Mouse (Mus musculus): ENCODE measurements around the gene Usp10. TPM values are rescaled to one million over a fixed set of nuclear protein-coding genes. Genes with fewer than 3 reads are reported as not detected.

The Usp10 gene
- polyA plus RNA-seq, 1 experiment from 2014 or later = 125 TPM

DNA sequence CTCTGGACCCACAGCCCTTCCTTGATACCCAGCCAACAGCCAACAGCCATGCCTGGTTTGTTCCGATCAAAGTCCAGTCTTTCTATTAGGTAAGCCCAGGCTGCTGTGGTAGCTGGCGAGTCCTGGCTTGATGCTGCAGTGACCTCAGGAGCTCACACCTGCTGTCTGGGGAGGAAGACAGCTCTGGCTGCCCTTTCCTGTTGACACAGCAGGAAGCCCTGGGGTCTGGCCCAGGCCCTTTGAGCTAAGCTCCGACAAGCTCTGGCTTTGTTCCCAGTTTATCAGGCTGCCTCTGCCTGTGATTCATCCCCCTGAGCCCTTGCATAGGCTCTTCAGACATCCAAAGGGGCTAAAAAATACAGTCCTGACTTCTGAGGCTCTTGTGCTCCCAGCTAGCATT is 24.5 kb upstream of the Usp10 start:
- peak; percentile 89 for ATAC-seq
- Histone ChIP-seq H3K36me3 (ENCODE audit: control insufficient read depth, insufficient read depth, low read length) (no peaks in the 10 kb centered on the region), H3K9ac (ENCODE audit: low read depth, low read length) (0 out of 2 replicates have a peak overlapping the region, but pooled peaks have one; percentile 24), H3K9me3 (ENCODE audit: control insufficient read depth, low read length) (no peaks in the 10 kb centered on the region), H3K27ac (ENCODE audit: low read length) (peak overlapping the region; percentile 27), H3K4me2 (ENCODE audit: low read depth, low read length) (no peak overlapping the region), H3K4me1 (ENCODE audit: control insufficient read depth, insufficient read depth, low read length) (peaks cover 13% of the 10 kb centered on the region), H3K4me3 (ENCODE audit: low read length) (no peak overlapping the region), H3K27me3 (replicated peaks; ENCODE audit: control insufficient read depth, insufficient read depth, low read length) (no peaks in the 10 kb centered on the region)
- WGBS = 28% methylated on average over 3 of the region's 3 CpGs

DNA sequence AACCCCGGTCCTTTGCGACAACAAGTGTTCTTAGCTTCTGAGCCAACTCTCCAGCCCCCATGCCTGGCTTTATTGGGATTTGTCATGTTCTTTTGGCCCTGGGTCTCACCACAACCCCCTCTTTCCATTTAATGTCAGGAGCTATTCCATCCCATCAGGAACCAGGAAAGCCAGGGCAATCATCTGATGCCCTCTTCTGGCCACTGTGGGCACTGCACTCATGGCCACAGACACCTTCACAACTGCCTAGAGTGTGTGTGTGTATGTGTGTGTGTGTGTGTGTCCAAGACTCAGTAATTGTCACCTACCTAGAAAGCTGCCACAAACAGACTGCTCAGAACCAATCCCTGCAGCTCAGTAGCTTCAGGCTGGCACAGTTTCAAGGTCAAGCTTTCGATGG is 23.0 kb upstream of the Usp10 start:
- Histone ChIP-seq H3K9me3 (ENCODE audit: control insufficient read depth, low read length) (no peaks in the 10 kb centered on the region), H3K36me3 (ENCODE audit: control insufficient read depth, insufficient read depth, low read length) (no peaks in the 10 kb centered on the region), H3K9ac (ENCODE audit: low read depth, low read length) (no peak overlapping the region), H3K27ac (ENCODE audit: low read length) (no peak overlapping the region), H3K4me3 (ENCODE audit: low read length) (no peak overlapping the region), H3K27me3 (replicated peaks; ENCODE audit: control insufficient read depth, insufficient read depth, low read length) (no peaks in the 10 kb centered on the region), H3K4me2 (ENCODE audit: low read depth, low read length) (no peak overlapping the region), H3K4me1 (ENCODE audit: control insufficient read depth, insufficient read depth, low read length) (peaks cover 13% of the 10 kb centered on the region)
- 95% methylated on average over 3 of the region's 3 CpGs for WGBS
- no peak for ATAC-seq

DNA sequence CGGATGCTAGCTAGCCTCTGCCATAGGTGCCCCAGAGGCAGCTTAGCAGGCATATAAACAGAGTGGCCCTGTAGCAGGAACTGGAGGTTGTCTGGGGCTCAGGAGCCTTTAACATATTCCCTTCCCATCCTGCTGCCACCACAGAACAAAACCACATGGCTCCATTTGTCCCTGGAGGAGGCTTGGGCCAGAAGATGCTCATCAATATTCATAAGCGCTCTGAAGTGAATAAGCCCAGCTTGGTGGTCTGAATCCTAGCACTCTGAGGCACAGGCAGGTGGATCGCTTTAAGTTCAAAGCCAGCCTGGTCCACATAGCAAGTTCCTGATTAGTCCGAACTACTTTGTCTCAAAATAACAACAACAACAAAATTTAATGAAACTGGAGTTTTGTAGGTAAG is 22.1 kb upstream of the Usp10 start:
- no peak for ATAC-seq
- Histone ChIP-seq H3K27ac (ENCODE audit: low read length) (no peak overlapping the region), H3K9ac (ENCODE audit: low read depth, low read length) (no peak overlapping the region), H3K9me3 (ENCODE audit: control insufficient read depth, low read length) (no peaks in the 10 kb centered on the region), H3K36me3 (ENCODE audit: control insufficient read depth, insufficient read depth, low read length) (no peaks in the 10 kb centered on the region), H3K27me3 (replicated peaks; ENCODE audit: control insufficient read depth, insufficient read depth, low read length) (no peaks in the 10 kb centered on the region), H3K4me3 (ENCODE audit: low read length) (no peak overlapping the region), H3K4me1 (ENCODE audit: control insufficient read depth, insufficient read depth, low read length) (peaks cover 13% of the 10 kb centered on the region), H3K4me2 (ENCODE audit: low read depth, low read length) (no peak overlapping the region)
- 76% methylated on average over 4 of the region's 4 CpGs for WGBS

DNA sequence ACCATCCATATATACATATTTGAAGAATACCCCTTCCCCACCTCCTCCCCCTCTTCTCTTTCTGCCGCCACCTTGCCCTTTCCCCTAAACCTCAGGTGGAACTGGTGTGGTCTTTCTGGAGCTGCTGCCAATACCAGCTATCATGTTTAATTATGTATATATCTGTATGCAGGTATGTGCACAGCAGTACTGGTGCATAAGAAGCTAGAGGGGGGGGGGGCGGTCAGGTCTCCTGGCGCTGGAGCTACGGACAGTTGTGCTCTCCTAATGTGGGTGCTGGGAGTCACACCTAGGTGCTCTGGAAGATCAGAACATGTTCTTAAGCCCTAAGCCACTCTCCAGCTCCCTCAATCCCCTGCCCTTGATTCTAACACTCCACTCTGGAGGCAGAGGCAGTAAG is 13.1 kb upstream of the Usp10 start:
- no peak overlapping the region for H3K4me2 ChIP-seq (ENCODE audit: low read depth, low read length)
- no peak overlapping the region for H3K4me3 ChIP-seq (ENCODE audit: low read length)
- no peaks in the 10 kb centered on the region for H3K9me3 ChIP-seq (ENCODE audit: control insufficient read depth, low read length)
- H3K27me3 ChIP-seq (replicated peaks; ENCODE audit: control insufficient read depth, insufficient read depth, low read length) = no peaks in the 10 kb centered on the region
- no peak overlapping the region for H3K27ac ChIP-seq (ENCODE audit: low read length)
- 0 out of 2 replicates have a peak, but pooled peaks have one; percentile 37 for ATAC-seq
- no peaks in the 10 kb centered on the region for H3K4me1 ChIP-seq (ENCODE audit: control insufficient read depth, insufficient read depth, low read length)
- WGBS = 73% methylated on average over 4 of the region's 4 CpGs
- no peak overlapping the region for H3K9ac ChIP-seq (ENCODE audit: low read depth, low read length)
- no peaks in the 10 kb centered on the region for H3K36me3 ChIP-seq (ENCODE audit: control insufficient read depth, insufficient read depth, low read length)

DNA sequence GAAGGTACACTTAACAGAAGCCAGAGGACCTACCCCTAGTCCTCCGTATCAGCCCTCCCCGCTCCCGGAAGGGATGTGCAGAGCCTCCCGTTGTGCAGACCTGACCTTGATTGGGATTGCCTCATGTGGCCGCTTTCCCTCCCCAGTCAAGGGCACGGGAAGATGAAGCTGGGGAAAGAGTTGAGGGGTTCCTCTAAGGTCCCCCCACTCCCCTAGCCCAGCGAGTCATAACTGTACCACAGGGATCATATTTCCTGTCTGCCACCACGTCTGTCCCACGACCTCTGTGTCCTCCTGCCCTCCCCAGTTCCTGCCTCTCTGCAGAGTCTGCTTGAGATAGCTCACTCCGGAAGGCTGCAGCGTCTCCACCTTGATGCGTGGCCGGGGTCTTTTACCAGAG is 12.2 kb upstream of the Usp10 start:
- Histone ChIP-seq H3K27ac (ENCODE audit: low read length) (no peak overlapping the region), H3K9ac (ENCODE audit: low read depth, low read length) (no peak overlapping the region), H3K36me3 (ENCODE audit: control insufficient read depth, insufficient read depth, low read length) (no peaks in the 10 kb centered on the region), H3K9me3 (ENCODE audit: control insufficient read depth, low read length) (no peaks in the 10 kb centered on the region), H3K4me1 (ENCODE audit: control insufficient read depth, insufficient read depth, low read length) (no peaks in the 10 kb centered on the region), H3K27me3 (replicated peaks; ENCODE audit: control insufficient read depth, insufficient read depth, low read length) (no peaks in the 10 kb centered on the region), H3K4me3 (ENCODE audit: low read length) (no peak overlapping the region), H3K4me2 (ENCODE audit: low read depth, low read length) (no peak overlapping the region)
- peak; percentile 62 for ATAC-seq
- WGBS = 17% methylated on average over 13 of the region's 13 CpGs

DNA sequence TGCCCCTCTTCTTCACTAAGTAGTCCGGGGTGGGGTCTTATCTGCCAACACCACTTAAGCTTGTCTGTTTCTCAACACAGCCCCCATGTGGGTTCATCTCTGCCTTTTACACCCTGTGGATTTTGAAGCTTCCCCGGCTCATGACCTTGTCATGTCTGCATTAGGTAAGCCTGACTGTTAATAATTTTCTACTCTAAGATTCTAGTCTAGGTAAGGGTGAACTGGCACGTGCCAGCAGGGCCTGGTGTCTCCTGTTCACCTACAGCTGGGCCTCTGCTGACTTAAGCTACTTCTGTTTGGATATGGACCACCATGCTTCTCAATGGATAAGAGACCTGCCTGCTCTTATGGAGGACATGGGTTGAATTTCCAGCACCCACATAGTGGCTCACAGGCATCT is 8.8 kb upstream of the Usp10 start:
- peak; percentile 65 for ATAC-seq
- H3K9ac ChIP-seq (ENCODE audit: low read depth, low read length) = no peak overlapping the region
- H3K36me3 ChIP-seq (ENCODE audit: control insufficient read depth, insufficient read depth, low read length) = no peaks in the 10 kb centered on the region
- H3K4me2 ChIP-seq (ENCODE audit: low read depth, low read length) = no peak overlapping the region
- H3K27me3 ChIP-seq (replicated peaks; ENCODE audit: control insufficient read depth, insufficient read depth, low read length) = no peaks in the 10 kb centered on the region
- H3K4me3 ChIP-seq (ENCODE audit: low read length) = no peak overlapping the region
- WGBS = 58% methylated on average over 3 of the region's 3 CpGs
- H3K4me1 ChIP-seq (ENCODE audit: control insufficient read depth, insufficient read depth, low read length) = no peaks in the 10 kb centered on the region
- no peak overlapping the region for H3K27ac ChIP-seq (ENCODE audit: low read length)
- no peaks in the 10 kb centered on the region for H3K9me3 ChIP-seq (ENCODE audit: control insufficient read depth, low read length)

DNA sequence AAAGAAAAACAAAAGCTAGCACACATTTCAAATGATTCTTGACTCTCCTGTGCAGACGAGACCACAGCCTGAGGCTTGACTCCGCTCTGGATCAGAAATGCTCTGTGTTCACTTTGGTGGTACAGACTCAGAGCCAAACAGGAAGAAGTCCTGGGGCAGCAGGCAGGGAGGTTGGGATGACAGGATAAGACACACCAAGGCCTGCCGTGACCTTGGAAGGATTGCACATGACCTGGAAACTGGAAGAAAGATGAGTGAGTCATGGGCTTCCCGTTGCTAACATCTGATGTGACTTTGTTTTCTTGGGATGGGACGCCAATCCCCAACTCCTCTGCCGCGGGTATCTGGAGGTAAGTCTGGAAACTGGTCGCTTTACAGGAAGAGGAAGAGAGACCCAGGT is 8.2 kb upstream of the Usp10 start:
- Histone ChIP-seq H3K4me2 (ENCODE audit: low read depth, low read length) (no peak overlapping the region), H3K27ac (ENCODE audit: low read length) (no peak overlapping the region), H3K27me3 (replicated peaks; ENCODE audit: control insufficient read depth, insufficient read depth, low read length) (no peaks in the 10 kb centered on the region), H3K9me3 (ENCODE audit: control insufficient read depth, low read length) (no peaks in the 10 kb centered on the region), H3K36me3 (ENCODE audit: control insufficient read depth, insufficient read depth, low read length) (no peaks in the 10 kb centered on the region), H3K4me3 (ENCODE audit: low read length) (no peak overlapping the region), H3K4me1 (ENCODE audit: control insufficient read depth, insufficient read depth, low read length) (no peaks in the 10 kb centered on the region), H3K9ac (ENCODE audit: low read depth, low read length) (no peak overlapping the region)
- no peak for ATAC-seq
- 76% methylated on average over 8 of the region's 8 CpGs for WGBS

DNA sequence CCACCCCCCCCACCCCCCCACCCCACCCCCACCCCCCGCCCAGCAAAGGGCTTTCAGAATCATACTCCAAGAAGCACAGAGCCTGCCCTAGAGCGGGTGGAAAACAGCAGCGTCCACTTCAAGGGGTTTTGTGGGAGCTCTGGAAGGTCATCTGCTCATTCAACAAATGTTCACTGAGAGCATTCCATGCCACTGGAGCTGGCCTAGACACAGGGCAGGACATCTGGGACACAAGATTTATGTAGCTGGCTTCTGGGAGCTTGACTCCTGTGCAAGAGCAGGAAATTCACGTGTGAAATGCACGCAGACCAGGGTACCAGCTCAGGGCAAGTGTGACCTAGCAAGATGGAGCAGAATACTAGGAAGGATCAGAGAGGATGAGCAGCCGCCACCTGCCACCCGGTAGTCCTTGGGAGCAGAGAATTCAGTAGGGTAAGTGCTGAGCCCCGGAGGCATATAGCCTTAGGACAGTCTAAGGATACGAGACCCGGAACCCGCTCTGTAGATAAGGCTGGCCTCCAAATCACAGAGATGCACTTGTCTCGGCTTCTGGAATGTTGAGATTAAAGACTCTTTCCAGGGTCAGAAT is 5.7 kb upstream of the Usp10 start:
- no peak overlapping the region for H3K9ac ChIP-seq (ENCODE audit: low read depth, low read length)
- no peak for ATAC-seq
- no peaks in the 10 kb centered on the region for H3K36me3 ChIP-seq (ENCODE audit: control insufficient read depth, insufficient read depth, low read length)
- H3K27me3 ChIP-seq (replicated peaks; ENCODE audit: control insufficient read depth, insufficient read depth, low read length) = no peaks in the 10 kb centered on the region
- no peak overlapping the region for H3K27ac ChIP-seq (ENCODE audit: low read length)
- 52% methylated on average over 12 of the region's 12 CpGs for WGBS
- no peaks in the 10 kb centered on the region for H3K9me3 ChIP-seq (ENCODE audit: control insufficient read depth, low read length)
- H3K4me3 ChIP-seq (ENCODE audit: low read length) = no peak overlapping the region
- H3K4me2 ChIP-seq (ENCODE audit: low read depth, low read length) = no peak overlapping the region
- no peaks in the 10 kb centered on the region for H3K4me1 ChIP-seq (ENCODE audit: control insufficient read depth, insufficient read depth, low read length)

DNA sequence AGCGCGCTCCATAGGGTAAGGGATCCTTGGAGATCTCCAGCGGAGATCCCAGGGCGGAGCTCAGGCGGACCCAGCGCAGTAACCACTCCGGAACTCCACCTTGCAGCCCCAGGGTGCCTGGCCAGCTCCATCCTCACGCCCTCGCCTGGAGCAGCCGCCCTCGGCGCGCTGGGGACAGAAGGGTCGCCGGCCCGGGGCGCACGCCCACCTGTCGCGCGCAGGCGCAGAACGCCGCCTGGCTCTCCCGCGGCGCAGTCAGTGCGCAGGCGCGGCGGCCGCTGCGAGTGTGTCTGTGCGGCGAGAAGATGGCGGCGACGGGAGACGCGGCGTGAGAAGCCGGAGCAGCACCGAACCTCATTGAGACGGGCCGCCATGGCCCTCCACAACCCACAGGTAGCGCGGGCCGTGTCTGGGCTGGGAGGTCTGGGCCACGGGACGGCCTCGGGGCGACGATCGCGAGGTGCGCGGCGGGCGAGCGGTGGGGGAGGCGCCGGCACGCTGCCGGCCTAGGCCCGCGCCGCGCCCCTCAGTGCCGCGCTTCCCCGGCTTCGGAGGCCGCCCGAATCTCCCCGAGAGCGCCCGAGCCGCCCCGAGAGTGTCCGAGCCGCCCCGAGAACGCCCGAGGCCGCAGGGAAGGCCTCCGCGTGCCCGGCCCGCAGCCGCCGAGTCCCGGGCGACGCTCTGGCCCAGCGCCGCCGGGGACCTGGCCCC is 542 bp downstream of the Usp10 start, which contains the start of gene Gm20388:
Gm20388 (plus strand) TSS at position 295 of the 711 bp plus-strand sequence.
- peak; percentile 95 for ATAC-seq
- peak within 1 kb of the TSS; percentile 93 for H3K27ac ChIP-seq (ENCODE audit: low read length)
- H3K4me2 ChIP-seq (ENCODE audit: low read depth, low read length) = peak within 1 kb of the TSS; percentile 90
- H3K9me3 ChIP-seq (ENCODE audit: control insufficient read depth, low read length) = no peaks in the 10 kb centered on the region
- peaks cover 35% of the 10 kb centered on the region for H3K4me1 ChIP-seq (ENCODE audit: control insufficient read depth, insufficient read depth, low read length)
- H3K9ac ChIP-seq (ENCODE audit: low read depth, low read length) = peak within 1 kb of the TSS; percentile 92
- H3K36me3 ChIP-seq (ENCODE audit: control insufficient read depth, insufficient read depth, low read length) = no peaks in the 10 kb centered on the region
- under 1% methylated on average over 95 of the region's 97 CpGs for WGBS
- H3K27me3 ChIP-seq (replicated peaks; ENCODE audit: control insufficient read depth, insufficient read depth, low read length) = no peaks in the 10 kb centered on the region
- peak within 1 kb of the TSS; percentile 80 for H3K4me3 ChIP-seq (ENCODE audit: low read length)
